Mouse (Mus musculus) bone marrow, adult 2 months (tissue): ENCODE results near the gene Gm12258. TPM values are rescaled to one million over a fixed set of nuclear protein-coding genes. Genes with fewer than 3 reads are reported as not detected.
"Not testable (repeated sequence)": the region's sequence is repeated elsewhere in the genome, so short reads cannot be mapped to it uniquely, and the experiment has no call there.

Experiments used
- H3K27ac ChIP-seq: fragments of 200-500 bp; 2 replicates; pipeline ENCODE4 v1.5.1; 2012; ENCODE audit warnings: low read depth, mild to moderate bottlenecking, control low read depth, inconsistent platforms, low read length; ENCODE audit not compliant: control insufficient read depth, poor library complexity, insufficient read depth
- H3K4me1 ChIP-seq: fragments of 200-500 bp; 2 replicates; pipeline ENCODE4 v1.6.1; 2011; ENCODE audit warnings: low read length; ENCODE audit not compliant: control insufficient read depth, insufficient read depth
- H3K4me3 ChIP-seq: fragments of 200-500 bp; replicated peaks from 2 replicates; pipeline ENCODE3; 2011; ENCODE audit warnings: mild to moderate bottlenecking, low read depth, low read length, control low read depth; ENCODE audit not compliant: control insufficient read depth
- CTCF ChIP-seq: fragments of 200-500 bp; IDR thresholded peaks from 2 replicates; pipeline ENCODE4 v1.5.1; 2011; ENCODE audit warnings: low read length, control low read depth; ENCODE audit not compliant: control insufficient read depth, insufficient read depth
- POLR2A ChIP-seq: fragments of 200-500 bp; IDR thresholded peaks from 2 replicates; pipeline ENCODE4 v1.6.1; 2011; ENCODE audit warnings: low read depth, mild to moderate bottlenecking, control low read depth, low read length, borderline replicate concordance; ENCODE audit not compliant: control insufficient read depth
- WGBS: fragments of 180-500 bp; shearing (Covaris S2); methylation state at CpG from one replicate; pipeline ENCODE4 v1.1.7; 2018; 5-methylcytosine and 5-hydroxymethylcytosine counted together
- polyA plus RNA-seq: library from polyadenylated mRNA; stranded (reverse); fragments of >200 nt; gene quantifications from 2 replicates; pipeline ENCODE4 v1.2.4, GENCODE M21; 2011; ENCODE audit warnings: low replicate concordance; ENCODE audit not compliant: missing spikeins, insufficient read depth, insufficient read length

Gene Gm12258
- 1.4 and 1.6 TPM in 2 replicates for polyA plus RNA-seq

DNA sequence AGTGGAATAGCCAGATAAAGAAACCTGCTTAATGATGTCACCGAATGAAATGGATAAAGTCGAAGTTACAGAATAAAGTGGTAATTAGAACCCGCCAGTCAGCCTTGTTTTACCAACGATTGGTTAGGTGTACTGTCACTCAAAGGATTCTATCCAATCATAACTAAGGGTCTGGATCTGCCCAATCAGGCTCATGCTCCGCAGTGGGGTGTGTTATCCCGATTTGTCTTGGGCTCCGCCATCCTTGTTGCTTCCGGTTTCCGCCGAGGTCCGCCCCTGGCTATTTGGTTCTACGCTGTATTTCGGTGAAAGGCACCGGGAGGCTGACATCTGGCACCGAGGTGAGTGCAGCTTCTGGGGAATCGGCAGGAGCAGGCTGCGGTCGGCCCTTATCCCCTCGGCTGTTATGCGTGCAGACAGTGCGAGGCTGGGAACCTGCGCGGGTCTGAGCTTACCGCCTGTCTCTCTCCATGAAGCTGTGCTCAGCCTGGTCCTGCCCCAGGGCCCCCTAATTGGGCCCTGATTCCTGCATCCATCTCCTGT is at the start of gene Gm12258:
Gene Gm12258 (plus strand): TSS at position 240 of the 543 bp plus-strand sequence.
- H3K27ac ChIP-seq = peak within 1 kb of the TSS; percentile 49
- TF ChIP-seq POLR2A (peak; percentile 66; the same call in 1 of the 2 replicates), CTCF (no peak)
- H3K4me3 ChIP-seq = peak within 1 kb of the TSS; percentile 81
- under 1% methylated on average over 24 of the region's 24 CpGs for WGBS
- H3K4me1 ChIP-seq = peaks cover 2% of the 10 kb centered on the region

DNA sequence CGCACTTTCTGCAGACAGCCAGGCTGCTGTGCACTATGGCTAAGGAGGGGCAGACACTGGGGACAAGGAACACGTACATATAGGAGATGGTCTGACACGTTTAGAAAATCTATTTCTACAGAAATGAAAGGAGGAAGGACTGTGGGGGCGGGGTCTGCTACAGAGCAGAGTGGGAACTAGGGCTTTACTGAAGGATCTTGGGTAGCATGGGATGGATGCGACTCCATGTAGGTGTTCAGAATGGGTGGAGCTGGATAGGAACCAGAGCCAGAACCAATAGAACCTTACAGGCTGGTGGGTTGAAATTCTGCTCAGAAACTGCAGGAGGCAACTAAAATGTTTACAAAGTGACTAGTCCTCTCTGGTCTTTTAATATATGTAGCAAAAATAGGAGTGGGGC is 47.2 kb upstream of the Gm12258 start:
- H3K27ac ChIP-seq = no peak overlapping the region
- TF ChIP-seq POLR2A = no peak
- no peak for TF ChIP-seq CTCF
- H3K4me3 ChIP-seq = no peak overlapping the region
- no peaks in the 10 kb centered on the region for H3K4me1 ChIP-seq
- WGBS = 47% methylated on average over 5 of the region's 5 CpGs

DNA sequence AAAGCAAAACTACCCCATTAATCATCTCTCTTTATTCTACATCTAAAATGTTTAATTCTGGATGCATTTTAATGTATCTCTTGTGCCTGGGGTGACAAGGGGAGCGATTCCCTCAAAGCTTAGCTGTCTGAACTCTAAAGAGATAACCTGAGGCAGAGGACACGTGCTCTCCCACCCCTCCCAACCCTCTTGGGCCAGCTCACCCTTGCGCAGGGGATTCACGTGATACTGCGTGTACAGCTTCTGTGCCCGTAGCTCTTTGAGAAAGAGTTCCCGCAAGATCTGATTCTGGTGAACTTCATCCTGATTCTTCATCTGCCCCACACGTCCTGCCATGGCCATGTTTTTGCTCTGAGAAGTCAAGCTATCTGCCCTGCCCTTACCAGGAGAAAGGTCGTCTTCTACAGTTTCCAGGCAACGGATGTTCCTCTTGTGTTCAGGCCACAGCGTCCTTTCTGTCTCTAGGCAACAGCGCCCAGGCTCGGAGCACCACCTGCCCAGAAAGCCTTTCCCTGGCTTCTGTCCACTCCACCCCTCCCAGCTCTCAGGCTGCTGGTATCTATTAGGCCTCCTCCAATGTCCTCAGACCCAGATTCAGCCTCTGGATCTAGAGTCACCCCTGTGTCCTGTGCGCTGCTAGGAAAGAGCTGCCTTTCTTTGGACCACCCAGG is 45.3 kb upstream of the Gm12258 start, which contains the start of gene Fam183b:
Gene Fam183b (minus strand): TSS at position 403 of the 671 bp plus-strand sequence.
- Histone ChIP-seq H3K4me1 (no peaks in the 10 kb centered on the region), H3K27ac (no peak within 1 kb of the TSS), H3K4me3 (no peak within 1 kb of the TSS)
- no peak for TF ChIP-seq CTCF
- no peak for TF ChIP-seq POLR2A
- 39% methylated on average over 14 of the region's 14 CpGs for WGBS

DNA sequence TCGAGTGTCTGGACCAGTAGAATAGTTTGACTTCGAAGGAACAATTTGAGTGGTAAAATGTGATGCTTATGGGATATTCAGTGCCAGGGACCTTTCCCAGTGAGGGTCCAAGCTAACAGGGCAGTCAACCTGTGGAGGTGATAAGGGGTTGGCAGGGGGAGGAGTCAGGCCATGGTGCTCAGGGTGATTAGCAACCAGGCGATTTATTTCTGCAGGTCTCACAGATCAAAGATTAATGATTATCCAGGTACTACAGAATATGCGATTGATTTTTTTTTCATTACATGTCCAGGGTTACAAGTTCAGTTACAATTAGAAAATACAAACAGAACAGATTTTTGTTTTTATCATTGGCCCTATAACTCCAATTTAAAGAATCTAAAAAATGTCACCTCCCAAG is 43.1 kb upstream of the Gm12258 start:
- 76% methylated on average over 4 of the region's 4 CpGs for WGBS
- TF ChIP-seq CTCF = no peak
- no peak for TF ChIP-seq POLR2A
- no peak overlapping the region for H3K27ac ChIP-seq
- no peak overlapping the region for H3K4me3 ChIP-seq
- no peaks in the 10 kb centered on the region for H3K4me1 ChIP-seq

DNA sequence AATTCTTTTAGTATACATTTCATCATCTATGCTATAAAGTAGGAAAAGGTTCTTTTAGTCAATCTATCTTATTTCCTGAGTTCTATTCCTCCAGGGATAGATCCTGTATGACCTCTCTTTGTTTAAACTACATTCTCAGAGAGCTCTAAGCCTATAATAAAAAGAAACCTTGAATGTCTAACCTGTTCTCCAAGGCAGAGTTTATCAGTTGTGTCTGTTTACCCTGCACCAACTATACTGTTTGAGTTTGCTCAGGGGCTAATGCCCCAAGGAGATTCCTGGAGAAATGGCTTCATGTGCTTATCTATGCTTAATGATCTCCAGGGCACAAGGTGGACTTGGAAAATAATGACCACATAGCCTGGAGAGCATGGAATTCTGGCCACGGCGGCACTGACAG is 42.6 kb upstream of the Gm12258 start:
- 92% methylated on average over 2 of the region's 2 CpGs for WGBS
- H3K4me1 ChIP-seq = no peaks in the 10 kb centered on the region
- H3K27ac ChIP-seq = no peak overlapping the region; the same call in 1 of the 2 replicates
- TF ChIP-seq POLR2A = no peak
- TF ChIP-seq CTCF = no peak
- H3K4me3 ChIP-seq = no peak overlapping the region

DNA sequence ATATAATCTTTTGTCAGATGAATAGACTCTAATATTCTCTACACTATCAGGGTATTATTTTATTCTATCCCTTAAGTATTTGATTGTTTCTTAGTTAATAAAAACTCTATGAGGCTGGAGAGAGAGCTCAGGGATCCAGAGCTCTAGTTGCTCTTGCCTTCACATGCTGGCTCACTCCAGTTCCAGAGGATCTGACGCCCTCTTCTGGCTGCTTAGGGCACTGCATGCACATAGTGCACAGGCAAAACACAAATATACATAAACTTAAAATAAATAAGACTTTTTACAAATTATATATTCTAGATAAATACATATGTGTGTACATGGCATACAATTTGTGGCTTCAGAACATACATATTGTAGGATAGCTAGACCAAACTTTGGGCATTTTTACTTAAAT is 35.0 kb upstream of the Gm12258 start:
- Histone ChIP-seq H3K4me3 (no peak overlapping the region), H3K27ac (no peak overlapping the region), H3K4me1 (no peaks in the 10 kb centered on the region)
- WGBS = 5% methylated on average over 1 of the region's 1 CpGs
- TF ChIP-seq CTCF (peak; percentile 33; the same call in 1 of the 2 replicates), POLR2A (no peak)

DNA sequence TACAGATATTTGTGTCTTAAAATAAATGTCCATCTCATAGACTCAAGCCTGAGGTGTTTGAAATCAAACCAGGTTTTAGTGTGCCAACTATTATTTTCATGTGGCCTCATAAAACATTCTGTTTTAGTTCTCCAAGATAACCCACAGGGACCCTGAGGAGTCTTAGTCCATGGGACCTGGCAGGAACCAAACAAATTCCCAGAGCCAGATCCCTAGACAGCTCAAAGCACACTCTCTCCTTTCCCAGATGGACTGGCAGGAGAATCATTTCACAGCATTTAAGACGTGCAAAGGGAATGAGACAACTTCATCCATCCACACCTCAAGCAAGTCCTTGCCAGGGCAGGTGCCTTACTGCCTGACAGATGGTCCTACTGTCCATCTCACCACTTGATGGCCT is 32.3 kb upstream of the Gm12258 start, which contains the start of gene Olfr313:
Gene Olfr313 (plus strand): TSS at position 301 of the 400 bp plus-strand sequence.
- H3K4me3 ChIP-seq, H3K4me1 ChIP-seq, H3K27ac ChIP-seq: not testable (repeated sequence)
- WGBS = 33% methylated on average over 1 of the region's 1 CpGs

DNA sequence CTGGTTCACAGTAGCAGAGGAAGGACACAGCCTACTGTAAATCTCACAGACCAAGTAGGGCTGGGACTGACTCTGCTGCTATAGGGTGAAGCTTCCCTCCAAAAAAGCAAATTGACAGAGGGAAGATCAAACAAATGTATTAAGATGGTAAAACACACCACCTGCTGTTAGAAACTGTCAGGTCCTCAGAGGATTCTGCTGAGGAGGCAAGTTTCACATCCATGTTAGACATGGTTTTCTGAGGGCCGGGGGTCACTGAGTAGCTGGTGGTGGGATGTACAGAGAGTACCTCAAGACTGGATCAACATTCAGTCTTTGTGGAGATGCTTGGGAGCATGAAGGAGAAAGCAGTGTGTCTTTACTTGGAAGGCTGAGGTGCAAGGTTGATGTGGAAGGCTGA is 31.3 kb upstream of the Gm12258 start:
- Histone ChIP-seq H3K27ac (no peak overlapping the region), H3K4me3 (no peak overlapping the region), H3K4me1 (no peaks in the 10 kb centered on the region)
- 70% methylated on average over 1 of the region's 1 CpGs for WGBS
- TF ChIP-seq CTCF (no peak), POLR2A (no peak)

DNA sequence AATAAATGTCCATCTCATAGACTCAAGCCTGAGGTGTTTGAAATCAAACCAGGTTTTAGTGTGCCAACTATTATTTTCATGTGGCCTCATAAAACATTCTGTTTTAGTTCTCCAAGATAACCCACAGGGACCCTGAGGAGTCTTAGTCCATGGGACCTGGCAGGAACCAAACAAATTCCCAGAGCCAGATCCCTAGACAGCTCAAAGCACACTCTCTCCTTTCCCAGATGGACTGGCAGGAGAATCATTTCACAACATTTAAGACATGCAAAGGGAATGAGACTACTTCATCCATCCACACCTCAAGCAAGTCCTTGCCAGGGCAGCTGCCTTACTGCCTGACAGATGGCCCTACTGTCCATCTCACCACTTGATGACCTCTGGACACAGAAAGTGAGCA is 18.0 kb upstream of the Gm12258 start, which contains the start of gene Olfr312:
Gene Olfr312 (plus strand): TSS at position 301 of the 400 bp plus-strand sequence.
- H3K4me1 ChIP-seq, H3K4me3 ChIP-seq, H3K27ac ChIP-seq: not testable (repeated sequence)
